Mouse (Mus musculus) ovary, postnatal 14 days (tissue): ENCODE measurements around the gene Nxt1.

Experiments
- DNase-seq: peaks from one replicate; pipeline ENCODE4 v3.0.0; 2022; ENCODE audit warnings: low spot score

Nxt1 gene

GRCm38 (mm10) chr2:148689444-148690140 is 17.2 kb downstream of the Nxt1 start:
- no peak for DNase-seq

GRCm38 (mm10) chr2:148690291-148690690 is 17.9 kb downstream of the Nxt1 start:
- no peak for DNase-seq

GRCm38 (mm10) chr2:148690781-148691180 is 18.4 kb downstream of the Nxt1 start:
- no peak for DNase-seq

- no peak for DNase-seq
Measured at GRCm38 (mm10) chr2:148698571-148698970, 26.2 kb downstream of the Nxt1 start.

GRCm38 (mm10) chr2:148706409-148707201 is 34.2 kb downstream of the Nxt1 start:
- no peak for DNase-seq

GRCm38 (mm10) chr2:148707202-148707530 is 34.8 kb downstream of the Nxt1 start:
- DNase-seq, result no peak

GRCm38 (mm10) chr2:148712326-148712725 is 39.9 kb downstream of the Nxt1 start:
- no peak for DNase-seq

- DNase-seq, result no peak
Measured at GRCm38 (mm10) chr2:148717072-148717471, 44.7 kb downstream of the Nxt1 start.

- DNase-seq, result no peak
Measured at GRCm38 (mm10) chr2:148719271-148719995, 47.0 kb downstream of the Nxt1 start.
